Mouse (Mus musculus) embryonic facial prominence, embryonic 10.5 days (tissue): ENCODE results near the gene Mta2. TPM values are rescaled to one million over a fixed set of nuclear protein-coding genes. Genes with fewer than 3 reads are reported as not detected.

Source experiments
- polyA plus RNA-seq: library from polyadenylated mRNA; unstranded; fragments of >200 nt; fragmentation: Nextera tagmentation; extraction: Ambion mirVana; gene quantifications from 2 replicates; pipeline ENCODE4 v1.2.1, GENCODE M21; 2016

The Mta2 gene
- polyA plus RNA-seq, 1 experiment from 2014 or later = 212 TPM

Other genes starting within 250 kb of the Mta2 start
- 125 and 127 TPM in 2 replicates for gene Slc3a2, start 218.5 kb upstream of the Mta2 start, polyA plus RNA-seq
- gene Wdr74, start 206.0 kb upstream of the Mta2 start, polyA plus RNA-seq = 117 and 127 TPM in 2 replicates
- gene 1700092M07Rik, start 201.2 kb upstream of the Mta2 start, polyA plus RNA-seq = 3.4 and 3.5 TPM in 2 replicates
- 97.0 and 108 TPM in 2 replicates for gene Stx5a, start 200.5 kb upstream of the Mta2 start, polyA plus RNA-seq
- gene Nxf1, start 184.8 kb upstream of the Mta2 start, polyA plus RNA-seq = 254 and 269 TPM in 2 replicates
- gene Tmem223, start 170.9 kb upstream of the Mta2 start, polyA plus RNA-seq = 179 and 185 TPM in 2 replicates
- gene Tmem179b, start 167.4 kb upstream of the Mta2 start, polyA plus RNA-seq = 43.4 and 46.7 TPM in 2 replicates
- 44.7 and 46.3 TPM in 2 replicates for gene Taf6l, start 155.5 kb upstream of the Mta2 start, polyA plus RNA-seq
- 193 and 205 TPM in 2 replicates for gene Polr2g, start 143.3 kb upstream of the Mta2 start, polyA plus RNA-seq
- gene Zbtb3, start 139.3 kb upstream of the Mta2 start, polyA plus RNA-seq = 6.5 and 6.9 TPM in 2 replicates
- gene Ttc9c, start 122.5 kb upstream of the Mta2 start, polyA plus RNA-seq = 83.8 and 85.6 TPM in 2 replicates
- 4.8 and 5.0 TPM in 2 replicates for gene Hnrnpul2, start 121.9 kb upstream of the Mta2 start, polyA plus RNA-seq
- gene AC129217.1, start 112.1 kb upstream of the Mta2 start, polyA plus RNA-seq = not detected in 2 replicates
- gene Bscl2, start 104.4 kb upstream of the Mta2 start, polyA plus RNA-seq = 41.4 and 44.6 TPM in 2 replicates
- 29.3 and 32.0 TPM in 2 replicates for gene Gng3, start 102.7 kb upstream of the Mta2 start, polyA plus RNA-seq
- 0.55 and 0.57 TPM in 2 replicates for gene Lrrn4cl, start 91.1 kb upstream of the Mta2 start, polyA plus RNA-seq
- gene Ubxn1, start 70.4 kb upstream of the Mta2 start, polyA plus RNA-seq = 218 and 220 TPM in 2 replicates
- 59.0 and 62.0 TPM in 2 replicates for gene Uqcc3, start 61.0 kb upstream of the Mta2 start, polyA plus RNA-seq
- gene Lbhd1, start 58.1 kb upstream of the Mta2 start, polyA plus RNA-seq = 115 and 118 TPM in 2 replicates
- gene Gm49403, start 57.9 kb upstream of the Mta2 start, polyA plus RNA-seq = not detected in 2 replicates
- gene 1810009A15Rik, start 53.0 kb upstream of the Mta2 start, polyA plus RNA-seq = 159 and 167 TPM in 2 replicates
- 0.59 and 0.96 TPM in 2 replicates for gene Gm49416, start 52.9 kb upstream of the Mta2 start, polyA plus RNA-seq
- 59.0 and 60.9 TPM in 2 replicates for gene Ints5, start 48.9 kb upstream of the Mta2 start, polyA plus RNA-seq
- 116 TPM in 2 replicates for gene Ganab, start 43.8 kb upstream of the Mta2 start, polyA plus RNA-seq
- gene B3gat3, start 21.5 kb upstream of the Mta2 start, polyA plus RNA-seq = 46.7 and 47.3 TPM in 2 replicates
- 3.1 and 3.8 TPM in 2 replicates for gene Rom1, start 12.5 kb upstream of the Mta2 start, polyA plus RNA-seq
- gene Eml3, start 12.3 kb upstream of the Mta2 start, polyA plus RNA-seq = 28.9 and 30.1 TPM in 2 replicates
- gene Tut1, start 12.0 kb downstream of the Mta2 start, polyA plus RNA-seq = 45.2 and 47.8 TPM in 2 replicates
- 550 and 554 TPM in 2 replicates for gene Eef1g, start 25.2 kb downstream of the Mta2 start, polyA plus RNA-seq
- gene Ahnak, start 47.4 kb downstream of the Mta2 start, polyA plus RNA-seq = 9.3 and 10.0 TPM in 2 replicates
- not detected in 2 replicates for gene Scgb1a1, start 146.1 kb downstream of the Mta2 start, polyA plus RNA-seq
- 15.6 and 18.4 TPM in 2 replicates for gene Asrgl1, start 193.8 kb downstream of the Mta2 start, polyA plus RNA-seq